Mouse (Mus musculus) hindbrain, embryonic 14.5 days (tissue): ENCODE measurements around the gene Tmem274. TPM values are rescaled to one million over a fixed set of nuclear protein-coding genes. Genes with fewer than 3 reads are reported as not detected.
"Not testable (repeated sequence)": the region's sequence is repeated elsewhere in the genome, so short reads cannot be mapped to it uniquely, and the experiment has no call there.

Experiments
- ATAC-seq: fragments of 200-750 bp; cut with Nextera tagmentation; 2 replicates; pipeline ENCODE4 v1.8.0; 2017; ENCODE audit warnings: moderate number of reproducible peaks, mild to moderate bottlenecking, moderate TSS enrichment, moderate library complexity; ENCODE audit not compliant: low FRiP score
- DNase-seq: peaks from one replicate; pipeline ENCODE4 v3.0.0-alpha.2; 2015; ENCODE audit warnings: low spot score
- H3K27ac ChIP-seq: fragments of 300-500 bp; sonication (generic); 2 replicates; pipeline ENCODE4 v1.5.1; 2014; ENCODE audit warnings: mild to moderate bottlenecking, moderate library complexity
- H3K27me3 ChIP-seq: fragments of 300-500 bp; sonication (generic); 2 replicates; pipeline ENCODE4 v1.6.1; 2014; ENCODE audit warnings: mild to moderate bottlenecking, low read length, mixed read lengths; ENCODE audit not compliant: control insufficient read depth, insufficient read depth
- H3K36me3 ChIP-seq: fragments of 300-500 bp; sonication (generic); replicated peaks from 2 replicates; pipeline ENCODE4 v1.6.1; 2014; ENCODE audit not compliant: control insufficient read depth, insufficient read depth
- H3K4me1 ChIP-seq: fragments of 300-500 bp; sonication (generic); replicated peaks from 2 replicates; pipeline ENCODE4 v1.6.1; 2014; ENCODE audit warnings: antibody characterized with exemption, low read length, mixed read lengths; ENCODE audit not compliant: control insufficient read depth, insufficient read depth
- H3K4me2 ChIP-seq: fragments of 300-500 bp; sonication (generic); replicated peaks from 2 replicates; pipeline ENCODE4 v1.6.1; 2014; ENCODE audit warnings: mild to moderate bottlenecking, moderate library complexity
- H3K4me3 ChIP-seq: fragments of 300-500 bp; sonication (generic); replicated peaks from 2 replicates; pipeline ENCODE4 v1.5.1; 2014; ENCODE audit warnings: mild to moderate bottlenecking, low read length
- H3K9ac ChIP-seq: fragments of 300-500 bp; sonication (generic); 2 replicates; pipeline ENCODE4 v1.6.1; 2014
- H3K9me3 ChIP-seq: fragments of 300-500 bp; sonication (generic); 2 replicates; pipeline ENCODE4 v1.6.1; 2016; ENCODE audit warnings: low read length; ENCODE audit not compliant: control insufficient read depth
- WGBS: fragments of 180-500 bp; shearing (Covaris S2); extraction: QIAGEN DNeasy Blood & Tissue Kit; methylation state at CpG from one replicate; pipeline ENCODE4 v1.1.7; 2014; 5-methylcytosine and 5-hydroxymethylcytosine counted together
- polyA plus RNA-seq: library from polyadenylated mRNA; unstranded; fragments of >200 nt; fragmentation: Nextera tagmentation; extraction: Ambion mirVana; gene quantifications from 2 replicates; pipeline ENCODE4 v1.2.1, GENCODE M21; 2014

Tmem274 gene
- polyA plus RNA-seq, 1 experiment from 2014 or later: not detected

DNA sequence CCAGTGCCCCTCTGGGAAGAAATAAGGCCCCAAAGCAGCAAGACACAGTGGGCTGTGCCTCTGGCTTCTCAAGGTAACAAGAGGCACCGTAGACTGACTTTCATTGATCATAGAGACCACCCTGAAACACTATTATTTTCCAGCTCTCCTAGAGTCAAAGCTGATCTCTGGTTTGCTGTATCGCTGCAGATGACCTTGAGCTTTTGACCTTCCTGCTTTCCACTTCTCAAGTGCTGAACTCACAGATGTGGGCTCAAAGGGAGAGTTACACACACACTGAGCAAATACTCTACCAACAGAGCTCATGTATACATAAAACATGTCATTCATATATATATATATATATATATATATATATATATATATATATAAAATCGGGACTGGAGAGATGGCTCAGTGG is 26.5 kb upstream of the Tmem274 start:
- H3K4me3 ChIP-seq: no peak overlapping the region
- H3K36me3 ChIP-seq: no peaks in the 10 kb centered on the region
- H3K4me1 ChIP-seq: peaks cover 9% of the 10 kb centered on the region
- DNase-seq: no peak
- no peaks in the 10 kb centered on the region for H3K9me3 ChIP-seq
- no peak overlapping the region for H3K27ac ChIP-seq
- ATAC-seq: no peak
- WGBS: 80% methylated on average over 3 of the region's 3 CpGs
- H3K9ac ChIP-seq: no peak overlapping the region
- H3K4me2 ChIP-seq: no peak overlapping the region
- H3K27me3 ChIP-seq: no peaks in the 10 kb centered on the region

DNA sequence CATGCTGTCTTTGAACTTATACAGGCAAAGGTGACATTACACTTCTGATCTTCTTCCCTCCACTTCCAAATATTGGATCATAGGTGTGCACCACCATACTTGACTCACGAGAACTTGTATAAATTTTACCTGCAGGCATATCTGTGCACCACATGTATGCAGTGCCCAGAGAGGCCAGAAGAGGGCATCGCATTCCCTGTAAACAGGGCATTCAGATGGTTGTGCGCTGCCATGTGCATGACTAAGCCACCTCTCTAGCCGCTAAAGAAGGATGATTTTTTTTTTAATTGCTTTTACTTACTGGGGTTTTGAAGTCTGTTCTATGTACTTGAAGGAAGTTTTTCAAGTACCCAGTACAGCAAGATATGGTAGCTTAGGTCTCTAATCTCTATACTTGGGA is 23.5 kb upstream of the Tmem274 start:
- no peak for ATAC-seq
- H3K27ac ChIP-seq: no peak overlapping the region

DNA sequence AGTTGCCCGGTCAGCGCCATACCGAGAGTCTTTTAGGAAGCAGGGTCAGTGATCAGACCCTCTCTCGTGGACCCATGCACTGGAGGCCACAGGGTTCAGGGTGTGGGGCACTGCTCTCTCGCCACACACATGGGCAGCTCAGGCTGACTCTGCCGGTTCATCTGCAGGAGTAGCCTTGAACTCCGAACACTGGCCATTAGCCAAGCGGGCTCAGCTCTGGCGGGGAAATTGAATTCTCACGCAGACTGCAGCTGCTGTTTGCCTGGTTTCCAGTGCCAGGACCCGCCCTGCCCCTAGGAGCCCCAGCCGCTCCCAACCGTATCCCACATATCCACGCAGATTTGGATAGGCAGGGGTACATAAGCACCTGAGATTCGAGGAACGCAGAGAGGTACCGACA is 22.9 kb upstream of the Tmem274 start:
- ATAC-seq (no peak), DNase-seq (no peak)
- Histone ChIP-seq H3K27ac (no peak overlapping the region), H3K9me3 (no peaks in the 10 kb centered on the region), H3K4me3 (no peak overlapping the region), H3K4me1 (no peaks in the 10 kb centered on the region), H3K27me3 (no peaks in the 10 kb centered on the region), H3K36me3 (no peaks in the 10 kb centered on the region), H3K4me2 (no peak overlapping the region), H3K9ac (no peak overlapping the region)
- 85% methylated on average over 17 of the region's 17 CpGs for WGBS

More for the DNA sequence above, 23.5 kb upstream of the Tmem274 start:
- no peaks in the 10 kb centered on the region for H3K27me3 ChIP-seq
- H3K9ac ChIP-seq: no peak overlapping the region
- no peaks in the 10 kb centered on the region for H3K4me1 ChIP-seq
- H3K9me3 ChIP-seq: no peaks in the 10 kb centered on the region
- H3K36me3 ChIP-seq: no peaks in the 10 kb centered on the region
- no peak overlapping the region for H3K4me2 ChIP-seq
- 83% methylated on average over 4 of the region's 4 CpGs for WGBS
- H3K4me3 ChIP-seq: no peak overlapping the region
- DNase-seq: no peak

DNA sequence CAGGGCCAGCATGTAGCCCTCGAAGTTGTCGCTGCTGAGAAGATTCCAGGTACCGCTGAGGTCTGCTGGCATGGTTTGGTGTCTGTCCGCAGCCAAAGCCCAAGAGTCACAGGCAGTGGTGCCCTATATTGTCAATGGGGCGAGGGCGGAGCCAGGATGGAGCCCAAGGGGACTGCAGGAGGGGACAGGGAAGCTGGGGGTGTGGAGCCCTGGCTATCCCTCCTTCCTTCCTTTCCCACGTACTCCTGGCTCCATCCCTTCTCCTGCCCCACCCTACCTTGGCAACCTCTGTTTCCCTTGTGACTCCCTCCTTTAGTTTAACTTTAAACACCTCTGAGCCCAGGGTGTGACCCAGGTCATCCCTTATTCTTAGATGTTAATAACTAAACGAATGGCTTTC is 22.3 kb upstream of the Tmem274 start, which contains the start of gene Rbp7:
TSS of gene Rbp7 (minus strand) at position 100 of the 400 bp plus-strand sequence.
- no peak within 1 kb of the TSS for H3K4me2 ChIP-seq
- H3K27ac ChIP-seq: no peak within 1 kb of the TSS
- DNase-seq (no peak), ATAC-seq (no peak)
- H3K27me3 ChIP-seq: no peaks in the 10 kb centered on the region
- H3K9me3 ChIP-seq: no peaks in the 10 kb centered on the region
- no peaks in the 10 kb centered on the region for H3K4me1 ChIP-seq
- WGBS: 63% methylated on average over 8 of the region's 8 CpGs
- no peaks in the 10 kb centered on the region for H3K36me3 ChIP-seq
- no peak within 1 kb of the TSS for H3K9ac ChIP-seq
- no peak within 1 kb of the TSS for H3K4me3 ChIP-seq

DNA sequence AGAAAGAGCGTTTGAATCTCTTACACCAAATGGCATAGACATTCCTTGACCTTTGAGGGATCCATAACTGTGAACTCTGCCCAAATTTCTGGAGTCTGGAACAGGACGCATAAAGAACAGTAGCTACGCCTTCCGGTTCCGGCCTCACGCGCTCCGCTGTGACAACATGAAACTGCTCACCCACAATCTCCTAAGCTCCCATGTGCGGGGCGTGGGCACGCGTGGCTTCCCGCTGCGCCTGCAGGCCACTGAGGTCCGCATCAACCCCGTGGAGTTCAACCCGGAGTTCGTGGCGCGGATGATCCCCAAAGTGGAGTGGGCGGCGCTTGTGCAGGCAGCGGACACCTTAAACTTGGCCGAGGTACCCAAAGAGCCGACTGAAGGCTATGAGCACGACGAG is 20.0 kb upstream of the Tmem274 start:
- not testable (repeated sequence) for H3K4me2 ChIP-seq, DNase-seq, H3K36me3 ChIP-seq, H3K4me3 ChIP-seq, ATAC-seq, H3K27ac ChIP-seq, H3K4me1 ChIP-seq, H3K9ac ChIP-seq, H3K27me3 ChIP-seq, H3K9me3 ChIP-seq
- 86% methylated on average over 26 of the region's 27 CpGs for WGBS

DNA sequence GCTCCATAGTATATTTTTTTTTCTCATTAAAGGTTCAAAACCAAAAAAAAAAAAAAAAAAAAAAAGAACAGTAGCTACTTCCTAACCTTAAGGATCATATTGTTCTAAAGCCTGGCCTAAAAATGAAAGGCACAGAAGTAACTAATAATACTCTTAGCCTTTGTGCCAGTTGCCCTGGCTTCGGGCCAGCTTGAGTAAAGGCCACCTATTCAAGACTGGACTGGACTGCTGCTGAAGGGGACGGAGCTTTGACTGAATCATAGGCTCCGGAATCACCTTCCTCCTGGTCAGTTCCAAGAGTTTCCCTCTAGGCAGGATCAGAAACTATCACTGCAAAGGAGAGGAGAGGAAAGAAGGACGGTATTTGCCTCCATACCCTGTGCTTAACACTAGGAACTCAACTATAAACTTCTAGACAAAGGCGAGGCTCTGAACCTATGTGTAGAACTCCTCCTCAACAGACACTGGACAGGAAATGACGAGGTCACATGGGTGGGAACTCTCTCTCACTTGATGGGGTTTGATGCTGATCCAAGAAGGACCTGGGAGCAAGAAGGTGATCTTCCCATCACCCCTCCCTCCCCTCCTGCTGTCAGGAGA is 19.2 kb upstream of the Tmem274 start:
- Histone ChIP-seq H3K4me1 (no peaks in the 10 kb centered on the region), H3K27ac (no peak overlapping the region), H3K27me3 (no peaks in the 10 kb centered on the region), H3K4me3 (no peak overlapping the region), H3K9me3 (no peaks in the 10 kb centered on the region), H3K4me2 (no peak overlapping the region), H3K9ac (no peak overlapping the region), H3K36me3 (no peaks in the 10 kb centered on the region)
- ATAC-seq (no peak), DNase-seq (no peak)
- 82% methylated on average over 6 of the region's 6 CpGs for WGBS

DNA sequence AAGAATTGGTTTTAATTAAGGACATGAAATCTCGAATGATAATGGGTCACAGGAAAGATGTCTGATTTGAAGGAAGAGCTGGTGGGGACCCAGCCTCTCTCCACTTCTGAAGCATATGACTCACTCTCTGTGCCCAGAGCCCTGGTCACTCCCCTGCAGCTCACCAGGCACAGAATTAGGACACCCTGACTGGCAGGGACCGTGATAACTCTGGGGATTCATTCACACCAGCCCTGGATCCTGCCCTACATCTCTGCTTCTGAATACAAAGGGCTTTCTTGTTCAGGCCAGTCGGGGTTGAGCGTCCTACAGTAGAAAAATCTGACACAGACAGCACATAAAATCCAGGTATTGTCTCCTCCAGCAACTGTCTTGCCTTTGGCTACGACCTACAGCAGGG is 18.7 kb upstream of the Tmem274 start:
- no peak overlapping the region for H3K9ac ChIP-seq
- H3K27me3 ChIP-seq: no peaks in the 10 kb centered on the region
- H3K4me1 ChIP-seq: no peaks in the 10 kb centered on the region
- H3K36me3 ChIP-seq: no peaks in the 10 kb centered on the region
- no peak overlapping the region for H3K27ac ChIP-seq
- ATAC-seq (no peak), DNase-seq (no peak)
- no peak overlapping the region for H3K4me3 ChIP-seq
- 58% methylated on average over 5 of the region's 5 CpGs for WGBS
- no peaks in the 10 kb centered on the region for H3K9me3 ChIP-seq
- H3K4me2 ChIP-seq: no peak overlapping the region

DNA sequence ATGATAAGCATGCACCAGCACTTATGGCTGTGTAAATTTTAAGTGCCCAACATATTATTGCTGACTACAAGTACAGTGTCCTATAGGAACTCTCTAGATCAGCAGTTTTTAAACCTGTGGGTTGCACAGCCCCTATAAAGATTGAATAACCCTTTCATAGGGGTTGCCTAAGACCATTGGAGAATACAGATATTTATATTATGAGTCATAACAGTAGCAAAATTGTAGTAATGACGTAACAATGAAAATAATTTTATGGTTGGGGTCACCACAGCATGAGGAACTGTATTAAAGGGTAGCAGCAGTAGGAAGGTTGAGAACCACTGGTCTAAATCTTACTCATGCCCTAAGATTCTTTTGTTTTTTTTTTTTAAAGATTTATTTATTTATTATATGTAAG is 17.8 kb upstream of the Tmem274 start:
- ATAC-seq: no peak
- 78% methylated on average over 1 of the region's 1 CpGs for WGBS
- Histone ChIP-seq H3K27ac (no peak overlapping the region), H3K4me3 (no peak overlapping the region), H3K36me3 (no peaks in the 10 kb centered on the region), H3K4me1 (no peaks in the 10 kb centered on the region), H3K27me3 (no peaks in the 10 kb centered on the region), H3K9ac (no peak overlapping the region), H3K9me3 (no peaks in the 10 kb centered on the region), H3K4me2 (no peak overlapping the region)
- DNase-seq: no peak

DNA sequence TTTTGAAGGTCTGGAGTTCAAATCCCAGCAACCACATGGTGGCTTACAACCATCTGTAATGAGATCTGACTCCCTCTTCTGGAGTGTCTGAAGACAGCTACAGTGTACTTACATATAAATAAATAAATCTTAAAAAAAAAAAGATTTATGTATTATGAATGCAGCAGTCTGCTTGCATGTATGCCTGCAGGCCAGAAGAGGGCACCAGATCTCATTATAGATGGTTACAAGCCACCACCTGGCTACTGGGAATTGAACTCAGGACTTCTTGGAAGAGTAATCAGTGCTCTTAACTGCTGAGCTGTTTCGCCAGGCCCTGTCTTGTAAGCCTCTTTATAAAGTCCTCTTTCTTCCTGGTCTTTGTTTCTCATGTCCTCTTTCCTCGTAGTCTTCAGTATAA is 16.7 kb upstream of the Tmem274 start:
- H3K27ac ChIP-seq, H3K4me1 ChIP-seq, ATAC-seq, H3K9ac ChIP-seq, H3K9me3 ChIP-seq, H3K27me3 ChIP-seq, DNase-seq, H3K36me3 ChIP-seq, H3K4me2 ChIP-seq, H3K4me3 ChIP-seq: not testable (repeated sequence)
- WGBS: 84% methylated on average over 2 of the region's 2 CpGs
